Mouse (Mus musculus): ENCODE measurements around the gene Cfap58. TPM values are rescaled to one million over a fixed set of nuclear protein-coding genes. Genes with fewer than 3 reads are reported as not detected.

Gene Cfap58
- total RNA-seq, 2 experiments from 2014 or later: 0.12 to 0.51 TPM

- DNase-seq (ENCODE audit: low spot score in 2 of 2): no peak
Measured at GRCm38 (mm10) chr19:48063289-48063688, 125.8 kb downstream of the Cfap58 start.

- no peak for DNase-seq (ENCODE audit: low spot score in 2 of 2)
Measured at GRCm38 (mm10) chr19:48079718-48080117, 142.2 kb downstream of the Cfap58 start.

GRCm38 (mm10) chr19:48081456-48081855 is 144.0 kb downstream of the Cfap58 start:
- no peak for DNase-seq (ENCODE audit: low spot score in 2 of 2)

Small RNA genes within 50 kb of the gene (microRNA-seq; reads per million reads assigned to microRNA genes)
- gene Gm22240: 0 reads per million in 2 experiments

Other genes with a start within 250 kb of the Cfap58 start
- under 1 TPM; 0.21 to 0.66 TPM for gene Col17a1, start 245.6 kb upstream of the Cfap58 start, total RNA-seq (2021)
- 10 to 100 TPM; 89.3 to 91.6 TPM for gene Sfr1, start 206.0 kb upstream of the Cfap58 start, total RNA-seq (2021)
- 10 to 100 TPM; 39.4 to 41.8 TPM for gene Gsto1, start 82.7 kb upstream of the Cfap58 start, total RNA-seq (2021)
- 1 to 10 TPM; 2.1 to 2.5 TPM for gene Gsto2, start 72.1 kb upstream of the Cfap58 start, total RNA-seq (2021)
- under 1 TPM; 0.45 to 0.70 TPM for gene Cfap43, start 18.4 kb upstream of the Cfap58 start, total RNA-seq (2021)
- gene Itprip, start 18.4 kb upstream of the Cfap58 start, total RNA-seq (2021): 1 to 10 TPM; 1.1 to 1.3 TPM